Mouse (Mus musculus) urinary bladder, adult 2 months (tissue): Measurements from ENCODE around the gene Thra. TPM values are rescaled to one million over a fixed set of nuclear protein-coding genes. Genes with fewer than 3 reads are reported as not detected.
"Not testable (repeated sequence)": the region's sequence is repeated elsewhere in the genome, so short reads cannot be mapped to it uniquely, and the experiment has no call there.

Source experiments
- DNase-seq: peaks from one replicate; pipeline ENCODE4 v3.0.0; 2022; ENCODE audit warnings: low spot score
- polyA plus RNA-seq: library from polyadenylated mRNA; depleted of rRNA; stranded (reverse); fragments of >200 nt; gene quantifications from 2 replicates; pipeline ENCODE4 v1.2.3, GENCODE M21; 2012; rRNA removed

Gene Thra
- polyA plus RNA-seq, result 62.2 and 88.1 TPM in 2 replicates

GRCm38 (mm10) chr11:98740393-98741050 is at the start of gene Thra:
Gene Thra, plus strand, starts transcription at chr11:98740638.
- peak; percentile 57 for DNase-seq

- no peak for DNase-seq
Measured at GRCm38 (mm10) chr11:98693201-98693600, 47.2 kb upstream of the Thra start.

- DNase-seq, result no peak
Measured at GRCm38 (mm10) chr11:98693746-98694145, 46.7 kb upstream of the Thra start.

GRCm38 (mm10) chr11:98694301-98694700 is 46.1 kb upstream of the Thra start:
- DNase-seq, result no peak

GRCm38 (mm10) chr11:98695408-98695807 is 45.0 kb upstream of the Thra start:
- no peak for DNase-seq

- DNase-seq, result no peak
Measured at GRCm38 (mm10) chr11:98696454-98697216, 43.8 kb upstream of the Thra start.

GRCm38 (mm10) chr11:98697225-98697624 is 43.2 kb upstream of the Thra start:
- no peak for DNase-seq

GRCm38 (mm10) chr11:98698849-98699640 is 41.4 kb upstream of the Thra start:
- no peak for DNase-seq

- DNase-seq, result peak; percentile 69
Measured at GRCm38 (mm10) chr11:98699911-98700310, 40.5 kb upstream of the Thra start.

GRCm38 (mm10) chr11:98701213-98701670 is 39.2 kb upstream of the Thra start, which contains the start of gene Csf3:
Gene Csf3, plus strand, starts transcription at chr11:98701263.
- no peak for DNase-seq

GRCm38 (mm10) chr11:98702323-98702722 is 38.1 kb upstream of the Thra start:
- no peak for DNase-seq

GRCm38 (mm10) chr11:98705021-98705420 is 35.4 kb upstream of the Thra start:
- no peak for DNase-seq

- no peak for DNase-seq
Measured at GRCm38 (mm10) chr11:98707401-98708281, 32.8 kb upstream of the Thra start.

GRCm38 (mm10) chr11:98708282-98708956 is 32.0 kb upstream of the Thra start:
- DNase-seq, result no peak

GRCm38 (mm10) chr11:98709001-98709741 is 31.3 kb upstream of the Thra start:
- DNase-seq, result no peak

- peak; percentile 74 for DNase-seq
Measured at GRCm38 (mm10) chr11:98710416-98711045, 29.9 kb upstream of the Thra start.

GRCm38 (mm10) chr11:98711046-98711434 is 29.4 kb upstream of the Thra start:
- DNase-seq, result no peak

- not testable (repeated sequence) for DNase-seq
Measured at GRCm38 (mm10) chr11:98712009-98712408, 28.4 kb upstream of the Thra start.

- DNase-seq, result no peak
Measured at GRCm38 (mm10) chr11:98713703-98714102, 26.7 kb upstream of the Thra start.
